Mouse (Mus musculus) embryo, embryonic 10.5 days (tissue): Measurements from ENCODE around the gene Atxn1.

Experiments used
- DNase-seq: peaks from one replicate; pipeline ENCODE4 v3.0.0-alpha.2; 2015; ENCODE audit warnings: low spot score

Atxn1 gene

DNA sequence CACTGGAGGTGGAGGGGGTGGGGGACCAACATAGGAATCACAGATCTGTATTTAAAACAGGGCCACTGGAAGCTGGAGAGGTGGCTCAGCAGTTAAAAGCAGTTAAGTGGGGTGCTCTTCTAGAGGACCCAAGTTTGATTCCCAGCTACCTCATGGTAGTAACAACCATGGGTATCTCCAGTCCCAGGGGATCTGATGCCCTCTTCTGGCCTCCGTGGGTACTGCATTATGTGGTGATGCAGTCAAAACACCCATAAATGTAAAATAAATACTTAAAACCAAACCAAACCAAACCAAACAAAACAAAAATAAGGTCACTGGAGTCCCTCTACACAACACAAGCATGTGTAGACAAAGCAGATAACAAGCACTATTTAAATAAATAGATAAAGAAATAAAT lies 32.9 kb downstream of the Atxn1 start:
- no peak for DNase-seq

DNA sequence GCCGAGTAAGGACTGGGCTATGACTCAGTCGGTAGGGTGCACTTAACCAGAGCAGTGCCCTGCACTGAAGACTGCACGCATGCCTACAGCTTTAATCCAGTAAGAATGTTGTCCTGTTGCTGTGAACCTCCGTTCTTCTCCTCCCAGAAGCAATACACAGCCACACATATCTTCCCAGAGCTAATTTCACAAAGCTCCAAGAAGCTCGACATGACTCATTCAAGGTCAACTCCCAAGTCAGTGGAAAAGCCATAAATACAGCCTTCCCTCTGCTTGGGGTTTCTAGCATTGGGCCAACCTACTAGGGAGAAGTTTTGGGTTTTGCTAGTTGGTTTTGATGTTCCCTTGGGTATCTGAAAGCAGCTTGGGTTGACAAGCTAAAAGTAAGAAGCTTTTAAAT lies 33.6 kb downstream of the Atxn1 start:
- DNase-seq = no peak

DNA sequence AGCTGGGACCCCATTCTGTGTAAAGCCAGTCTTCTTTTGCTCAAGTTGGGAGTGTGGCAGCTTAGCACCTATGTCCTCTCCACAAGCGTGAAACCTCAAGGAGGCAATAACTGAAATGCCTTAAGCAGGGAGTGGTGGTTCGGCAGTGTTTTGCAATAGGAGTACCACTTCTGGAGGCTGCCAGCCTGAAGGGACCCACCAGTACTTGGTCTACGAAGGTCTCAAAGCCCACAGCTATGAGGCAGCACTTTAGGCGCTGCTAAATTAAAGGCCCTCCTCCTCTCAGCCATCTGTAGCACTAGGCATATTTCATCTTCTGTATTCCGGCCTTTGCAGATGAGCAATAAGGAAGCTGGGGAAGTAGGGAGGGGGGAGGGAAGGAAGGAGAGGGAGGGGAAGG lies 35.1 kb downstream of the Atxn1 start:
- no peak for DNase-seq

DNA sequence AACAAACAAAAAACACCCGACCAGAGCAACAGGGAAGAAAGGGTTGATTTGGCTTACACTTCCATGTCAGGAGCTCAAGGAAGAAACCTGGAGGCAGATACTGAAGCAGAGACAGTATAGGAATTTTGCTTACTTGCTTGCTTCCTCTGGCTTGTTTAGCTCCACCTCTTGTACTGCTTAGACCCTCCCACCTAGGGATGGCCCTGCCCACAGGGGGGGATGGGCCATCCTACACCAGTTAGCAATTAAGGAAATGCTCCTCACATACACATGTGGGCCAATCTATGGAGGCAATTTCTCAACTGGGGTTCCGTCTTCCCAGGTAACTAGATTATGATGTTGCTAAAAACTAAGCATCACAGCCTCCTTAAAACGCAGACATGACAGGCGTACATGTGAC lies 39.5 kb downstream of the Atxn1 start:
- no peak for DNase-seq

DNA sequence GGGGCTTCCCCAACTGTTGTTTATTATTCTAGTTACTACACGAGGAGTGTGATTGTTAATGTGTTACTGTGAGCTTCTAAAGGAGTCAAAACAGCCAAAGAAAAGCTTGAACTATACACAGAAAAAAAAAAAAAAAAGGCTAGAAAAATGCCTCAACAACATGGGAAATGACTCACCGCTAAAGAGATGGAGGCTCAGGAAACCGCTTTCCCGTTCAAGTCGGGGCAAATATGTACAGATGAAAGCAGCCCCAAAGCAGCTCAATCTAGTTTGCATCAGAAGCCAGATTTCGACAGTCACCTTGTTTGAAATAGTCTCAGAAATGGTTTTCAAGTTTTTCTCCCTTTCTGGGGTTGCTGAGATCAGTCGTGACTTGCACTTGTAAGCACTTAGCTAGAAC lies 40.3 kb downstream of the Atxn1 start:
- DNase-seq = no peak

DNA sequence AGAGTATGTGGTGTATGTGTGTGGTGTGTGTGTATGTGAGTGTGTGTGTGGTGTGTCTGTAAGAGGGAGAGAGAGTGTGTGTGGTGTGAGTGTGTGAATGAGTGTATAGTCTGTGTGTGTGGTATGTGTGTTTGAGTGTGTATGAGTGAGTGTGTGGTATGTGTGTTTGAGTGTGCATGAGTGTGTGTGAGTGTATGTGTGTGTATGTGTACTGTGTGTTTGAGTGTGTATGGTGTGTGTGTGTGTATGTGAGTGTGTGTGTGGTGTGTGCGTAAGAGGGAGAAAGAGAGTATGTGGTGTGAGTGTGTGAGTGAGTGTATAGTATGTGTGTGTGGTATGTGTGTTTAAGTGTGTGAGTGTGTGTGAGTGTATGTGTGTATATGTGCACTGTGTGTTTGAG lies 41.7 kb downstream of the Atxn1 start:
- no peak for DNase-seq

DNA sequence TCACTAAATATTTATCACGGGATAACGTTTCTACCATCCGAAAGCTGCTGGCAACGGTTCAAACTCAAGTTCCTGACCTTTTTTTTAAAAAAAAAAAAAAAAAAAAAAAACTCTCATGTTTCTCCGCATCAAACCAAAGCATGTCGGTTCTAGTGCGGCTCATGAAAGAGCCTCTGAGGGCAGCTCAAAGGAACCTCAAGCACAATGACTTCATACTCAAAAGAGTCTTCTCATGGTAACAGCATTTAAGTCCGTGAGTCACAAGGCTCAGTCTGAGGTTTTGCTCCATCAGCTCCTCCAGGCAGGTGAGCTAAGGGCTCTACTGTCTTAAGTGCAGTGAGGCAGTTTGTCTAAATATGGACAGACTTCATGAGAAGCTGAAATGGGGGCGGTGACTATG lies 42.3 kb downstream of the Atxn1 start:
- no peak for DNase-seq

DNA sequence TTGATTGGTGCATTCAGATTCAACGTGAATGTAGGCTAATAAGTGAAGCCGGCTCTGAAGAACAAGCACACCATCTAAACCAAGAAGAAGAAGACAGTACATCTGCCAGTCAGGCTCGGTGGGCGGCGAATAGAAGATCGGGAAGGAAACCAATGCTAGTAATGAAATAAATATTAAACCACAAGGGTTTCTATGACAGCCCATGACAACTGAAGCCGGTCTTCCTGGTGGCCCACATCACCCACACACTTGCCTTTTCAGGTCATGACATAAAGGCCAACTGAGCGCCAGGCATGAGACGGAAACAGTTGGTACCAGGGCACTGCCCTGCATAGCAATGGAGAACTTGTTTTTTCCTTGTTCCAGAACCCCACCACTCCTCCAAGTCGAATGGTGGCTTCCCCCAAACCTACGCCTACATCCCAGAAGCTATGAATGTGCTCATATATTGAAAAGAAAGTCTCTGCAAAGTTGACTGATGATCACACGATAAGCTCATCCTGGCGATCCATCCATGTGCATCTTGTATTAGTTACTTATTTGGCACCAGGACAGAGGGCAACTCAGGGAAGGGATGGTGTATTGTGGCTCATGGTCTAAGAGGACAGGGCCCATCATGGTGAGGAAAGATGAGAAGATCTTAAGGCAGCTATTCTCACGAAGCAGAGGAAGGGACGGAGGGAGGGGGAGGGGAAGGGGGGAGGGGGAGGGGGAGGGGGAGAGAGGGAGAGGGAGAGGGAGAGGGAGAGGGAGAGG lies 45.7 kb downstream of the Atxn1 start:
- no peak for DNase-seq

DNA sequence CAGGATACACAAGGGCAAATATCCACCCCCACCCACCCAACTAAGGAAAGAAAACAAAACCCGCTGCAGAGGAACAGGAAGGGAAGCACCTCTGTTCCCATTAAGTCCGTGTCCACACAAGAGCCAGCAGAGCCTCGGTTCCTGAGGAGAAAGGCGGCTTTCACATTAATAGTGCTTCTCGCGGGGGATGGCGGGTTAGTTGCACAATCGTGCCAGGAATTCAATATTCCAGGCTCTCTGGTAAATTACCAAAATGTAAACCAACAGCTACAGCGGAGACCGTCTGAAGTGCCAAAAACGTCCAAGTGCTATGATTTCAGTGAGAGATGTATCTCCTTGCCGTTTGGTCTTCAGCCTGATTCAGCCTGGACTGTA lies 46.8 kb downstream of the Atxn1 start:
- DNase-seq = no peak

DNA sequence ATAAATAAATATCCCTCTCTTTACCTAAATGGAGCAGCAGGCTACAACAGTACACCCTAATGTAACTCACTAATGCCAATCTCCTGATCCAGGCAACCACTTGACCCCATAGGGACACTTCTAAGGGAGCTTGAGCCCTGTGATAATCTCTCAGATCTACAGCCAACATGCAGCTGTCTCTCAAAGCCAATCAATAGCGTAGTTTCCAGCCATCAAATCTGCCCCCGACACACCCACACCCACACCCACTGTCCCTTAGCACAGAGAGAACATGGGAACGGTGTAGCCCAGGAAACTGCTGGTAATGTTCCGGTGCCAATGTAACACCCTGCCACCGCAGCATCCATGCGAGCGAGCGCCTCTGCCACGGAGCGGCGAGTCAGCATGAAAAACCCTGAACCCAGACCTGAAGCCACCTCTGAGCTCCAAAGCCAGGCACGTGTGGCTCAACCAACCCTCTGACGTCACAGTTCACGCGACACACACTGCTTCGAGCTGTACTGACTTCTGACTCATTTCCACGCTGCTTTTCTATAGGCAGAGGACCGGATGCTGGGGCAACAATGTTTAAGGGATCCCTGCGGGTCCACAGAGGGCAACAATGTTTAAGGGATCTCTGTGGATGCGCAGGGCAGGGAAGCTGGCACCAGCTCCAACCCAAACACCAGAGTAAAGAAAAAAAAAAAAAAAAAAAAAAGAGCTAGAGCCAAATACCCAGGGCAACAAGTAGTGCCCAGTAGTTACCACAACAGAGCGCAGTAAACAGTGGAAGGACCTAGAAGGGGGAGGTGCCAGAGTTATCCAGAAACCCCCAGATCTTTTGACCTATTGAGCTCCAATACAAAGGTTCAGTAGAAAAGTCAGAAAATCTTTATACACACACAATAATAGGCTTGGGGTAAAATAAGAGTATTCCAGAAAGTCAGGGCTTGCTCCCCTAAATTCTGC lies 47.5 kb downstream of the Atxn1 start:
- DNase-seq = no peak

DNA sequence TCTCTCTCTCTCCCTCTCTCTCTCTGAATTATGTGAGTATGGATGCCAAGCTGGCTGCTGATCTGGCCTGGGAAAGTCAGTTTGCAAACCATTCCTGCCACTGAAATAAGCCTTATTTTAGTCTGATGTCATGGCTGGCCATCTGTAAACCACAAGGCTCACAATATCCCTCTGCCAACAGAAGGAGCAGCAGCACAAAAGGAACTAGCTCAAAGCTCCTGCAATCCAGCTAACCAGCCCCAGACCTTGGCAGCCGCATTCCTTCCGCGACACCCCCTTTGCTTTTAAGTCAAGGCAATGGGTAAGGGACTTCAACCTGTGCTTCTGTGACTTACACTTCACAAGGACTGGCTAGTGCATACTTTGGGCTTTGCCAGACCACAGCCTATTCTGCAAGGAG lies 48.9 kb downstream of the Atxn1 start:
- DNase-seq = no peak

DNA sequence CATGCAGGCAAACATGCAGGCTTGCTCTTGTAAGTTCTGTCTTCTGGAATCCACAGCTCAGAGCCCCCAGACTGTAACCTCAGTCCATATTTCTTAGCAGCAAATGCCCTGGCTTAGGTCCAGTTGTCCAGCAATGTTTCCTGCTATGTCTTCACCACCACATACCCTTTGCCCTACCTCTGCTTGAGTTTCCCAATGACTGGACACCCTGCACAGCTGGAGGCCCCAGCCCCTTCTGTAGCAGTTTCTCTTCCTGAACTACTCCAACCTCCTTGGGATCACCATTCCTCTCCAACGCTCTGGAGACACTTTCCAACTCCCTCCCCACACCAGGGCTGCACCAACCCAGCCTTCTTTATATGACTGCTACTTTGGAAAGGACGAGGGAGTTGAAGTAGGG lies 49.8 kb downstream of the Atxn1 start:
- no peak for DNase-seq

DNA sequence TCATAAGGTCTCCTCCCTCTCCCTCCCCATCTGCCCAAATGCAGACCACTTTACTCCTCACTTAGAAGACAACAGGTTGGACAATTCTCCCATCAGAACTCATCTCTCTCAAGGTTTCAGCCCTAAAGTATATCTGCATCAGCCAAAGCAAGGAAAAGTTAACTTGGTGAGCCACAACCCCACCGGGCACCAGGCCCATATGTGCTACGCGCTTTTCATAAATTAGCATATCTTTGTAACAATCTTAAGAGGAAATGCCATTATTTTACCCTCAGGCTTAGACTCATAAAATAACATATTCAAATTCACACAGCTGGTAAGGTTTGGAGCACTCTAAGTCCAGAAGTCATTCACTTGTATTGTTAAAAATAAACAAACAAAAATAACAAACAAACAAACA lies 50.7 kb downstream of the Atxn1 start:
- no peak for DNase-seq

DNA sequence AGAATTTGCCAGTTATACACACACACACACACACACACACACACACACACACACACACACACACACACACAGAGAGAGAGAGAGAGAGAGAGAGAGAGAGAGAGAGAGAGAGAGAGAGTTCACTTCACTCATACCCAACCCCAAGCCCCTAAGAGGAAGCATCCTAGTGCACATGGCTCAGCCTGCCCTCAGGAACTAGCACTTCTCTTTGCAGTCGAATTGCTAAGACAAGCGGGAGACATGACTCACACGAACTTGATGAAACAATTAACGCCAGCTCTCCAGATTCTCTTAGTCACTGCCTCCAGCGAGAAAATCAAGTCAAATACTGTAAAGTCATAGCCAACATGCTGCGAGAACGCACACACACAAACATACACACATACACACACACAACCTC lies 53.0 kb downstream of the Atxn1 start:
- no peak for DNase-seq

DNA sequence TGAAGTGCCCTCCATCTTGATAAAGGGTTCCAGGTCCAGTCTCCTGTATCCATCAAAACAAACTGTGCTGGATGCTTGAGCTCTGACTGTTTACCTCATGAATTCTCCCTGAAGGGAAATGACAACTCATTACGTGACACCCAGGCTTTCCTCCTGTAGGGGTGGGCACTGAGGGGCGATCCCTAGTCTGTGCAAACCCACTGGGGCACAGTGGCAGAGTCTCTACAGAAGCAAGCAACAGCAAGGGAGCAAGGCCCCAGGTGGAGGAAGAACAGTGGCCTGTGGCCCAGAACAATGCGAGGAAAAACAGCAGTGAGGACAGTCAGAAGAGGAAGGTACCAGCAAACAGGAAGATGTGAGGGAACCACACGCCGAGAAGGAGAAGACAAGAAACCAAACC lies 53.7 kb downstream of the Atxn1 start:
- no peak for DNase-seq

DNA sequence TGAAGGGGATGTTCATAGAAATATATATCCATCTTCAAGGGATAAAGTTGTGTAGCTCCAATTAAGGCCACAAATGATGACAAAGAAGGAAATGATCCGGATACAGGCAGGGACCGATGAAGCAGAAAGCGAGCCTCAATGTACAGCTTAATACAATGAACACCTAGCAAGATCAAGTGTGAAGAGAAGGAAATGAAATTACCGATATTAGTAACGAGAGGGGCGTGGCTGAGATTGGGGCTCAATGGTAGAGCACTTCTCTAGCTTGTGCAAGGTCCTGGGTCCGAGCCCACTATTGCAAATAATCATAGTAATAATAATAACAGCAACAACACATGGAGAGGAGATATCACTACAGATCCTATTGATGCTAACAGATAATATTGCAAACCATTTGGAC lies 54.5 kb downstream of the Atxn1 start:
- DNase-seq = no peak

DNA sequence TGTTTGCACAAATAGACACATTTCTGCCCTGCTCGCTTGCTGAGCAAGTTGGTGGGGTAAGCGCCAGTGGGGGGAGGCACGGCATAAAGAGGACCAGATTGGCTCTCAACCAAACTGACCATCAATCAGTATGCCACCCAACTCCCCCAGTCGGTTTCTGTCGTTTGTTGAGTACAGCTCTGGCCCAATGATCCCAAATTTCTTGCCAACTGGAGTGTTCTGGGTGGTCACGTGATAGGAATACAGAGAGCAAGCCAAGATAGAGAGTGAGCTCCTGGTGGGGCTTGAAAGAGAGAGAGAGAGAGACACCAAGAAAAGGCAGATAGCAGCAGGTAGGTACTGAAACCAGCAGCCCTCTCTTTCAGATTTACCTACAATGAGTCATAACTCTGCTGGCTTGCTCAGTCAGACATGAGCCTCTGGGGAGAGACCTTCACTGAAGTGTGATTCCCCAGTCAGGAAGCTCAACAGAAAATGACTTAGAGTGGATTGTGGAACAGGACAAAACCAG lies 57.6 kb downstream of the Atxn1 start:
- DNase-seq = no peak

DNA sequence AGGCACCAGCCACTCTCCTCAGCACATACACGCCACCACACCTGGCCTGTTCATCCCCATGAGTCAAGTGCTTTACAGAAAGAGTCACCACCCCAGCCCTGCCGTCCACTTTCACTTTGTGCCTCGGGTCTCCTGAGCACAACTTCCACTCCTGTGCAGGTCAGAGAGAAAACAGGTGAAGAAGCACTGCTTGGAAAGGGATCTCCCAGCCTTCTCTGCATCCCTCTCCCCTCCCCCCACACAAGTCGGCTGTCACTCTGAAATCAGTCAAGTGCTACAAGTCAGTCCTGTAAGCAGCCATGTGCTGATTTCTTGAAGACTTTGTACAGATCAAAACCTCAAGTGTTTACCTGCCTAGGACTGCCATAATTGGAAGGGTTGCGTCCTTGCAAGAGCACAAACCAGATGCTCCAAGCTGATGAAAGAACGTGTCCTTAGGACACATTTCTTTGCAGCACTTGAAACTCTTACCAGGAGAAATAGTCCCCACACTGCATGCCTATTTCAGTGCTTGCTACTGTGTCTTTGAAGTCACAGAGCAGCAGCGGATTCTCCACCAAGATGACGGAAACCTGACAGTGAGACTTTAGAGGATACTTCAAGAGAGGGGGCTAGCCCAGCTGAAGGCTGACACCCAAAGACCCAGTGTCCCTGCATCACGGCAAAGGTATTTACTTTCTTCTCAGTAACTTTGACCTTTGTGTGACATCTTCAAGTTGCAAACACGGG lies 58.2 kb downstream of the Atxn1 start:
- no peak for DNase-seq

DNA sequence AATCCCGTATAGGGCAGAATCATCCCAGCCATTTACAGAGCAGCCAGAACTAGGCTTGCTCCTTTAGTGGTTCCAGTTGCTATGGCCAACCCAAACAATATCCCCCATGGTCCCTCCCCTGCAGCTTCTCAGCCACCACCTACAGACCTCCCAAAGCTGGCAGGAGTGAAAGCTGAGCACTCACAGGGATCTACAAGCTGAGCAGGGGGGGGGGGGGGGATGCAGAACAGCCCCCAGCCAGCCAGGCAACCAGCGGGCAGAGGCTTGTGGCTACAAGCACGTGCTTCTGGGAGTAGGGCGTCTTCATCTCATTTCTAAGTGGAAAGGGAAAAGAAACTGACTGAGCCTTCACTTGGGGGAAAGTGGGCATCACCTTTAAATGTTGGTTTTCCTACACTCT lies 59.9 kb downstream of the Atxn1 start:
- DNase-seq = no peak

DNA sequence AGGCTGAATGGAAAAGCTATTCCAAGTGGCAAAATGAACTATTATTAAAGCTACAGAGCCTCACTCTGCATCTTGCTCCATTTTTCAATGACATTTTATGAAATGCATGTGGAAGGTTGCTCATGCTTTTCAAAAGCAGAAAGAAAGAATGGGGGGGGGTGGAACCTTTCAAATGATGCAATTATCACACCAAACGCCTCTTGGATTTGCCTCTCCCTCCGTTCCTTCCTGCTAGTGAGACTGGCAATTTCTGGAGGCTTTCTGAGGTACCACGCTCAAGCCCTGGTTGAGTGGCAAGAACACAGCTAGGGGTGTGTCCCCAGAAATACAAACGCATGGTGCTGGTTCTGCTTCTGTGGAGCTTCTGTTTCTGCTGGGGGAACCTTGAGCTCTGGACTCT lies 60.4 kb downstream of the Atxn1 start:
- no peak for DNase-seq

DNA sequence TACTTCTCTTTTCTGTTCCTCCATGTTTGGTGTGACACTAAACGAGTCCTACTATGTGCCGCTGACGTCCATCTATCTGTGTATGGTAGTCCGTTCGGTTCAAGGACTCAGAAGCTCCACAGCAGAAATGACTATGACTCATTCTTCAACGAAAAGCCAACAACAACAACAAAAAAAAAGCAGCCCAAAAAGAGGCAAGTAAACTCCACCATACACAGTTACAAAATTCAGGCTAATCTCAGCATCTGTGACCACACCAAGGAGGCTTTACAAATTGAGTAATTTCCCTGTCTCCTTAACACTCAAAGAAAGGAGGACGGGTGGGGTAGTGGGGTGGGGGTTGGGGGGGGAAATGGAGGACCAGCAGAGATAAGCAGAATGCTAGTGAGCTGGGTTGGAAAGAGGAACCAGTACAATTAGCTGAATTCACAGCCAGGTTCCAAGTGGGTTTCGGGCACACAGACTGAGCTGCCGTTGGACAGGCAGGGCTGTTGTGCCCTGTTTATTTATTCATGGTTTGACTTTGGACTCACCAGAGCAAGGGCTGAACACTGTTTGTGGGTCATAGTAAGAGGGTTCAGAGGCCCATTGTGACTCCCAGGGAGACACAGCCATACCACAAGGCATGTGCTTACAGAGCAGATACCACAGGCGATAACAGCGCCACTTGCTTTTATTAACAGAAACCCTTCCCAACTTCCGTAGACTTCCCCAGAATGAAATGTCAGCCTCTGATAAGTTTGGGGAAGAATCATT lies 61.1 kb downstream of the Atxn1 start:
- DNase-seq = no peak

DNA sequence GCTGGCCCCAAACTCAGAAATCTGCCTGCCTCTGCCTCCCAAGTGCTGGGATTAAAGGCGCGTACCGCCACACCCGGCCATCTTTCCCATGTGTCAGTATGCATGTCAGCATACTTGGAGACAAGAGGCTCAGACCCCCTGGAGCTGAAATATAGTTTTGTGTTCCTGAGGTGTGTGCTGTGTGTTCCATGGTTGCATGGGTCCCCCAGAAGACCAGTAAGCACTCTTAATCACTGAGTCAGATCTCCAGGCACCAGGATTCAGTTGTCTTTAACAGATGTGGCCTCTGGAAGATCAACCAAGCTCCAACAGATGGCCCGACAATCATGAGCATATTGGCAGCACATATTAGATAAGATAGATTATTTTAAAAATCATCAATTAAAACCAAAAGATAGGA lies 62.4 kb downstream of the Atxn1 start:
- DNase-seq = no peak
